Mouse (Mus musculus) heart, embryonic 14.5 days (tissue): ENCODE measurements around the gene Insl3. TPM values are rescaled to one million over a fixed set of nuclear protein-coding genes. Genes with fewer than 3 reads are reported as not detected.
A peak's percentile ranks its signal among the peaks of the same experiment; 100 is the strongest.

Source experiments
- ATAC-seq: fragments of 200-750 bp; cut with Nextera tagmentation; 2 replicates; pipeline ENCODE4 v1.8.0; 2017; ENCODE audit warnings: low read depth, moderate TSS enrichment; ENCODE audit not compliant: insufficient number of reproducible peaks, insufficient read depth, low FRiP score
- H3K27ac ChIP-seq, 2 experiments: fragments of 200-500 bp in 1 of 2; fragments of 300-500 bp in 1 of 2; sonication (generic) in 1 of 2; replicated peaks in 1 of 2; 2 replicates each; pipeline ENCODE4 v1.5.1; 2012 to 2014; ENCODE audit warnings: low read depth in 2 of 2, low read length in 2 of 2, control low read depth in 1 of 2, mild to moderate bottlenecking in 1 of 2, mixed read lengths in 1 of 2; ENCODE audit not compliant: control insufficient read depth in 1 of 2, insufficient read depth in 1 of 2
- H3K27me3 ChIP-seq: fragments of 300-500 bp; sonication (generic); 2 replicates; pipeline ENCODE4 v1.6.1; 2014; ENCODE audit warnings: mild to moderate bottlenecking, low read length, control low read depth; ENCODE audit not compliant: control insufficient read depth, insufficient read depth
- H3K36me3 ChIP-seq: fragments of 300-500 bp; sonication (generic); 2 replicates; pipeline ENCODE4 v1.6.1; 2014; ENCODE audit warnings: mild to moderate bottlenecking, control low read depth, low read length, mixed read lengths; ENCODE audit not compliant: control insufficient read depth, insufficient read depth
- H3K4me1 ChIP-seq, 2 experiments: fragments of 200-500 bp in 1 of 2; fragments of 300-500 bp in 1 of 2; sonication (generic) in 1 of 2; 2 replicates each; pipeline ENCODE4 v1.6.1; 2012 to 2014; ENCODE audit warnings: low read length in 2 of 2, control low read depth in 1 of 2, mixed read lengths in 1 of 2; ENCODE audit not compliant: control insufficient read depth in 2 of 2, insufficient read depth in 2 of 2
- H3K4me2 ChIP-seq: fragments of 300-500 bp; sonication (generic); 2 replicates; pipeline ENCODE4 v1.6.1; 2014; ENCODE audit warnings: mild to moderate bottlenecking, low read length
- H3K4me3 ChIP-seq, 2 experiments: fragments of 200-500 bp in 1 of 2; fragments of 300-500 bp in 1 of 2; sonication (generic) in 1 of 2; 2 replicates each; pipeline ENCODE4 v1.5.1; 2012 to 2014; ENCODE audit warnings: low read length in 2 of 2, mild to moderate bottlenecking in 2 of 2, control low read depth in 1 of 2, low read depth in 1 of 2, moderate library complexity in 1 of 2; ENCODE audit not compliant: control insufficient read depth in 1 of 2, insufficient read depth in 1 of 2
- H3K9ac ChIP-seq: fragments of 300-500 bp; sonication (generic); 2 replicates; pipeline ENCODE4 v1.6.1; 2014; ENCODE audit warnings: mild to moderate bottlenecking, low read length
- H3K9me3 ChIP-seq: fragments of 300-500 bp; sonication (generic); 2 replicates; pipeline ENCODE4 v1.6.1; 2016; ENCODE audit warnings: low read length, control low read depth; ENCODE audit not compliant: control insufficient read depth
- WGBS: fragments of 180-500 bp; shearing (Covaris S2); extraction: QIAGEN DNeasy Blood & Tissue Kit; methylation state at CpG from one replicate; pipeline ENCODE4 v1.1.7; 2014; 5-methylcytosine and 5-hydroxymethylcytosine counted together
- polyA plus RNA-seq: library from polyadenylated mRNA; unstranded; fragments of >200 nt; fragmentation: Nextera tagmentation; extraction: Ambion mirVana; gene quantifications from 2 replicates; pipeline ENCODE4 v1.2.1, GENCODE M21; 2014

Gene Insl3
- polyA plus RNA-seq, 1 experiment from 2014 or later, result 2.4 TPM

GRCm38 (mm10) chr8:71660325-71661120 lies 28.5 kb upstream of the Insl3 start:
- H3K9me3 ChIP-seq, result no peaks in the 10 kb centered on the region
- no peak for ATAC-seq
- H3K36me3 ChIP-seq, result no peaks in the 10 kb centered on the region
- H3K4me2 ChIP-seq, result no peak overlapping the region
- peaks cover 0 to 5% of the 10 kb centered on the region in 2 experiments; a peak in 2 of 4 replicates for H3K4me1 ChIP-seq
- H3K27me3 ChIP-seq, result peaks cover 46% of the 10 kb centered on the region
- WGBS, result 7% methylated on average over 36 of the region's 36 CpGs
- H3K4me3 ChIP-seq, result no peak overlapping the region
- H3K9ac ChIP-seq, result no peak overlapping the region
- no peak overlapping the region for H3K27ac ChIP-seq

GRCm38 (mm10) chr8:71665331-71666130 lies 23.5 kb upstream of the Insl3 start:
- Histone ChIP-seq H3K4me2 (peak overlapping the region; percentile 59), H3K27me3 (peaks cover 4% of the 10 kb centered on the region), H3K9me3 (no peaks in the 10 kb centered on the region), H3K27ac (0 out of 4 replicates have a peak overlapping the region, but pooled peaks of 1 of the 2 experiments have one; percentile 24), H3K36me3 (no peaks in the 10 kb centered on the region), H3K4me3 (peak overlapping the region; percentile 17 to 30), H3K9ac (0 out of 2 replicates have a peak overlapping the region, but pooled peaks have one; percentile 21), H3K4me1 (peaks cover 15 to 36% of the 10 kb centered on the region in 2 experiments)
- 5% methylated on average over 22 of the region's 22 CpGs for WGBS
- ATAC-seq, result 0 out of 2 replicates have a peak, but pooled peaks have one; percentile 29

GRCm38 (mm10) chr8:71666855-71667254 lies 22.2 kb upstream of the Insl3 start:
- Histone ChIP-seq H3K4me3 (no peak overlapping the region), H3K9me3 (no peaks in the 10 kb centered on the region), H3K4me1 (peaks cover 15 to 46% of the 10 kb centered on the region in 2 experiments), H3K4me2 (no peak overlapping the region), H3K27me3 (peaks cover 2% of the 10 kb centered on the region; the same call in 1 of the 2 replicates), H3K36me3 (no peaks in the 10 kb centered on the region), H3K9ac (no peak overlapping the region), H3K27ac (no peak overlapping the region)
- no peak for ATAC-seq
- 67% methylated on average over 1 of the region's 1 CpGs for WGBS

- peak overlapping the region; percentile 71; the same call in 1 of the 2 replicates for H3K4me2 ChIP-seq
- H3K27me3 ChIP-seq, result peaks cover 1% of the 10 kb centered on the region; the same call in 1 of the 2 replicates
- peaks cover 15 to 50% of the 10 kb centered on the region in 2 experiments for H3K4me1 ChIP-seq
- no peak overlapping the region for H3K4me3 ChIP-seq
- ATAC-seq, result no peak
- WGBS, result 64% methylated on average over 5 of the region's 5 CpGs
- H3K36me3 ChIP-seq, result no peaks in the 10 kb centered on the region
- no peaks in the 10 kb centered on the region for H3K9me3 ChIP-seq
- H3K27ac ChIP-seq, result peak overlapping the region; percentile 17 to 84; a peak in 3 of 4 replicates
- no peak overlapping the region; the same call in 1 of the 2 replicates for H3K9ac ChIP-seq
Measured at GRCm38 (mm10) chr8:71667256-71667655, 21.8 kb upstream of the Insl3 start.

GRCm38 (mm10) chr8:71668220-71668975 lies 20.6 kb upstream of the Insl3 start:
- H3K27me3 ChIP-seq, result no peaks in the 10 kb centered on the region
- H3K36me3 ChIP-seq, result no peaks in the 10 kb centered on the region
- H3K9ac ChIP-seq, result peak overlapping the region; percentile 63
- peaks cover 15 to 52% of the 10 kb centered on the region in 2 experiments for H3K4me1 ChIP-seq
- under 1% methylated on average over 21 of the region's 21 CpGs for WGBS
- ATAC-seq, result peak; percentile 62
- H3K4me2 ChIP-seq, result peak overlapping the region; percentile 71
- peak overlapping the region; percentile 13 to 27 for H3K4me3 ChIP-seq
- H3K27ac ChIP-seq, result peak overlapping the region; percentile 68 to 84
- H3K9me3 ChIP-seq, result no peaks in the 10 kb centered on the region

- 15% methylated on average over 12 of the region's 12 CpGs for whole genome bisulfite sequencing
- no peaks in the 10 kb centered on the region for H3K27me3 ChIP-seq
- no peaks in the 10 kb centered on the region for H3K9me3 ChIP-seq
- peak overlapping the region; percentile 61 for H3K9ac ChIP-seq
- no peaks in the 10 kb centered on the region for H3K36me3 ChIP-seq
- no peak overlapping the region for H3K27ac ChIP-seq
- H3K4me1 ChIP-seq, result peaks cover 15 to 49% of the 10 kb centered on the region in 2 experiments
- no peak for ATAC-seq
- H3K4me3 ChIP-seq, result peak overlapping the region; percentile 21 to 57; a peak in 3 of 4 replicates
- H3K4me2 ChIP-seq, result peak overlapping the region; percentile 99
Measured at GRCm38 (mm10) chr8:71670198-71670597, 18.8 kb upstream of the Insl3 start.
